Mouse (Mus musculus): ENCODE results near the gene Me1. TPM values are rescaled to one million over a fixed set of nuclear protein-coding genes. Genes with fewer than 3 reads are reported as not detected.

Me1 gene
- polyA plus RNA-seq, 1 experiment from 2014 or later = 34.3 TPM

- H3K36me3 ChIP-seq (ENCODE audit: control insufficient read depth, insufficient read depth, low read length) = peaks cover 6% of the 10 kb centered on the region; the same call in 1 of the 2 replicates
These were observed 145.0 kb downstream of the Me1 start for GRCm38 (mm10) chr9:86550717-86551116.

GRCm38 (mm10) chr9:86549637-86550162 lies 146.1 kb downstream of the Me1 start:
- Histone ChIP-seq H3K27ac (ENCODE audit: low read depth, low read length) (no peak overlapping the region), H3K4me3 (ENCODE audit: low read depth, low read length) (no peak overlapping the region), H3K4me2 (no peak overlapping the region), H3K9me3 (replicated peaks; ENCODE audit: control insufficient read depth, low read length) (no peaks in the 10 kb centered on the region), H3K4me1 (ENCODE audit: control insufficient read depth, insufficient read depth, low read length) (no peaks in the 10 kb centered on the region), H3K27me3 (ENCODE audit: control insufficient read depth, insufficient read depth, low read length) (no peaks in the 10 kb centered on the region), H3K9ac (ENCODE audit: low read depth, low read length) (no peak overlapping the region), H3K36me3 (ENCODE audit: control insufficient read depth, insufficient read depth, low read length) (peaks cover 6% of the 10 kb centered on the region; the same call in 1 of the 2 replicates)
- 78% methylated on average over 5 of the region's 5 CpGs for WGBS (ENCODE audit: insufficient replicate concordance)
- ATAC-seq (replicated peaks; ENCODE audit: insufficient number of reproducible peaks, low FRiP score, low TSS enrichment) = no peak

More at GRCm38 (mm10) chr9:86550717-86551116, 145.0 kb downstream of the Me1 start:
- Histone ChIP-seq H3K9me3 (replicated peaks; ENCODE audit: control insufficient read depth, low read length) (no peaks in the 10 kb centered on the region), H3K4me2 (no peak overlapping the region), H3K4me1 (ENCODE audit: control insufficient read depth, insufficient read depth, low read length) (no peaks in the 10 kb centered on the region), H3K27me3 (ENCODE audit: control insufficient read depth, insufficient read depth, low read length) (no peaks in the 10 kb centered on the region), H3K4me3 (ENCODE audit: low read depth, low read length) (no peak overlapping the region), H3K27ac (ENCODE audit: low read depth, low read length) (no peak overlapping the region), H3K9ac (ENCODE audit: low read depth, low read length) (no peak overlapping the region)
- 85% methylated on average over 3 of the region's 3 CpGs for WGBS (ENCODE audit: insufficient replicate concordance)
- no peak for ATAC-seq (replicated peaks; ENCODE audit: insufficient number of reproducible peaks, low FRiP score, low TSS enrichment)

- 60% methylated on average over 1 of the region's 1 CpGs for WGBS (ENCODE audit: insufficient replicate concordance)
- no peak overlapping the region for H3K4me2 ChIP-seq
- no peak for ATAC-seq (replicated peaks; ENCODE audit: insufficient number of reproducible peaks, low FRiP score, low TSS enrichment)
These were observed 151.2 kb downstream of the Me1 start for GRCm38 (mm10) chr9:86544559-86544958.

GRCm38 (mm10) chr9:86543451-86543850 lies 152.3 kb downstream of the Me1 start:
- no peak for ATAC-seq (replicated peaks; ENCODE audit: insufficient number of reproducible peaks, low FRiP score, low TSS enrichment)
- no peak overlapping the region for H3K4me3 ChIP-seq (ENCODE audit: low read depth, low read length)
- H3K9ac ChIP-seq (ENCODE audit: low read depth, low read length) = no peak overlapping the region
- no peak overlapping the region for H3K27ac ChIP-seq (ENCODE audit: low read depth, low read length)
- H3K4me2 ChIP-seq = no peak overlapping the region
- WGBS (ENCODE audit: insufficient replicate concordance) = 91% methylated on average over 3 of the region's 3 CpGs
- H3K9me3 ChIP-seq (replicated peaks; ENCODE audit: control insufficient read depth, low read length) = no peaks in the 10 kb centered on the region
- H3K27me3 ChIP-seq (ENCODE audit: control insufficient read depth, insufficient read depth, low read length) = no peaks in the 10 kb centered on the region
- peaks cover 6% of the 10 kb centered on the region for H3K36me3 ChIP-seq (ENCODE audit: control insufficient read depth, insufficient read depth, low read length)
- H3K4me1 ChIP-seq (ENCODE audit: control insufficient read depth, insufficient read depth, low read length) = no peaks in the 10 kb centered on the region

More at GRCm38 (mm10) chr9:86544559-86544958, 151.2 kb downstream of the Me1 start:
- H3K9me3 ChIP-seq (replicated peaks; ENCODE audit: control insufficient read depth, low read length) = no peaks in the 10 kb centered on the region
- H3K4me3 ChIP-seq (ENCODE audit: low read depth, low read length) = no peak overlapping the region
- H3K9ac ChIP-seq (ENCODE audit: low read depth, low read length) = no peak overlapping the region
- no peaks in the 10 kb centered on the region for H3K27me3 ChIP-seq (ENCODE audit: control insufficient read depth, insufficient read depth, low read length)
- H3K36me3 ChIP-seq (ENCODE audit: control insufficient read depth, insufficient read depth, low read length) = peaks cover 6% of the 10 kb centered on the region
- H3K27ac ChIP-seq (ENCODE audit: low read depth, low read length) = no peak overlapping the region
- no peaks in the 10 kb centered on the region for H3K4me1 ChIP-seq (ENCODE audit: control insufficient read depth, insufficient read depth, low read length)

GRCm38 (mm10) chr9:86534071-86534470 lies 161.7 kb downstream of the Me1 start:
- ATAC-seq (replicated peaks; ENCODE audit: insufficient number of reproducible peaks, low FRiP score, low TSS enrichment) = no peak
- Histone ChIP-seq H3K4me1 (ENCODE audit: control insufficient read depth, insufficient read depth, low read length) (no peaks in the 10 kb centered on the region), H3K27ac (ENCODE audit: low read depth, low read length) (no peak overlapping the region), H3K36me3 (ENCODE audit: control insufficient read depth, insufficient read depth, low read length) (no peaks in the 10 kb centered on the region; the same call in 1 of the 2 replicates), H3K9me3 (replicated peaks; ENCODE audit: control insufficient read depth, low read length) (no peaks in the 10 kb centered on the region), H3K9ac (ENCODE audit: low read depth, low read length) (no peak overlapping the region), H3K4me2 (no peak overlapping the region), H3K27me3 (ENCODE audit: control insufficient read depth, insufficient read depth, low read length) (no peaks in the 10 kb centered on the region), H3K4me3 (ENCODE audit: low read depth, low read length) (no peak overlapping the region)
- 86% methylated on average over 5 of the region's 5 CpGs for WGBS (ENCODE audit: insufficient replicate concordance)

Other genes with a start within 250 kb of the Me1 start
- gene Ube2cbp, start 231.0 kb downstream of the Me1 start, polyA plus RNA-seq (2014; fragmentation: Nextera tagmentation; extraction: Ambion mirVana) = 4.0 and 4.7 TPM in 2 replicates
- gene Dop1a, start 228.8 kb downstream of the Me1 start, polyA plus RNA-seq (2014; fragmentation: Nextera tagmentation; extraction: Ambion mirVana) = 10.5 and 14.1 TPM in 2 replicates
- gene Pgm3, start 124.1 kb downstream of the Me1 start, polyA plus RNA-seq (2014; fragmentation: Nextera tagmentation; extraction: Ambion mirVana) = 26.6 and 27.4 TPM in 2 replicates
- 4.8 TPM in 2 replicates for gene Rwdd2a, start 124.0 kb downstream of the Me1 start, polyA plus RNA-seq (2014; fragmentation: Nextera tagmentation; extraction: Ambion mirVana)
- gene Prss35, start 47.7 kb upstream of the Me1 start, polyA plus RNA-seq (2014; fragmentation: Nextera tagmentation; extraction: Ambion mirVana) = 12.8 and 16.8 TPM in 2 replicates
- 23.5 and 26.2 TPM in 2 replicates for gene Snap91, start 184.7 kb upstream of the Me1 start, polyA plus RNA-seq (2014; fragmentation: Nextera tagmentation; extraction: Ambion mirVana)